Mouse (Mus musculus) spleen, postnatal 0 days (tissue): ENCODE data around the gene Cyp2c66. TPM values are rescaled to one million over a fixed set of nuclear protein-coding genes. Genes with fewer than 3 reads are reported as not detected.

Experiments used
- polyA plus RNA-seq: library from polyadenylated mRNA; unstranded; fragments of >200 nt; fragmentation: Nextera tagmentation; extraction: Ambion mirVana; gene quantifications from 2 replicates; pipeline ENCODE4 v1.2.1, GENCODE M21; 2015

Cyp2c66 gene
- polyA plus RNA-seq = not detected in 2 replicates

DNA sequence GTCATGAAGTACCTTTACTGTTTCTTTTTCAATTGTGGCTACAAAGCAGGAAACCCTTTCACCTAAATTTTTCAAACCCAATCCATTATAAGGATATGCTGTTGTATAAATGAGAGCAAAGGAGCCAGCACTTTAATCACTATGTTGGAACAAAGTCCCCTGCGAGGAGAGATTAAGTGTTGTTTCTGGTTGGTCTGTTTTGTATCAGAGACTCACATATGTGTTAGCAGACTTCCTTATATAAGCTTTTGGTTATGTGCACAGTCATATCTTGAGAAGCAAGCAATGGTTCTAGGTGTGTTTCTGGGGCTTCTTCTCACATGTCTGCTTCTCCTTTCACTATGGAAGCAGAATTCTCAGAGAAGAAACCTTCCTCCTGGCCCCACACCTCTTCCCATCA, at the start of gene Cyp2c66:
Gene Cyp2c66, plus strand, starts transcription at position 255 of the 400 bp plus-strand sequence.

Other genes starting within 250 kb of the Cyp2c66 start
- gene Hells, start 183.0 kb upstream of the Cyp2c66 start, polyA plus RNA-seq = 25.7 and 33.0 TPM in 2 replicates
- gene Cyp2c55, start 106.9 kb upstream of the Cyp2c66 start, polyA plus RNA-seq = not detected in 2 replicates
- gene Cyp2c65, start 52.9 kb upstream of the Cyp2c66 start, polyA plus RNA-seq = not detected in 2 replicates
- not detected in 2 replicates for gene Cyp2c29, start 155.5 kb downstream of the Cyp2c66 start, polyA plus RNA-seq